Mouse (Mus musculus) olfactory bulb, adult 2 months (tissue): Measurements from ENCODE around the gene Srsf3. TPM values are rescaled to one million over a fixed set of nuclear protein-coding genes. Genes with fewer than 3 reads are reported as not detected.
"Not testable (repeated sequence)": the region's sequence is repeated elsewhere in the genome, so short reads cannot be mapped to it uniquely, and the experiment has no call there.

Experiments used
- H3K27ac ChIP-seq: fragments of 200-500 bp; 2 replicates; pipeline ENCODE4 v1.5.1; 2012; ENCODE audit warnings: low read depth, low read length; ENCODE audit not compliant: insufficient read depth
- H3K4me1 ChIP-seq: fragments of 200-500 bp; 2 replicates; pipeline ENCODE4 v1.6.1; 2012; ENCODE audit warnings: low read length; ENCODE audit not compliant: control insufficient read depth, insufficient read depth
- H3K4me3 ChIP-seq: fragments of 200-500 bp; 2 replicates; pipeline ENCODE4 v1.5.1; 2012; ENCODE audit warnings: mild to moderate bottlenecking, low read depth, low read length, moderate library complexity; ENCODE audit not compliant: insufficient read depth
- CTCF ChIP-seq: fragments of 200-500 bp; IDR thresholded peaks from 2 replicates; pipeline ENCODE4 v1.5.1; 2012; ENCODE audit warnings: low read depth, mild to moderate bottlenecking, low read length, moderate library complexity; ENCODE audit not compliant: insufficient read depth
- POLR2A ChIP-seq: fragments of 200-500 bp; IDR thresholded peaks from 2 replicates; pipeline ENCODE4 v1.6.1; 2012; ENCODE audit warnings: mild to moderate bottlenecking, low read depth, low read length, moderate library complexity; ENCODE audit not compliant: insufficient read depth
- whole genome bisulfite sequencing: fragments of 180-500 bp; shearing (Covaris S2); methylation state at CpG from one replicate; pipeline ENCODE4 v1.1.7; 2018; 5-methylcytosine and 5-hydroxymethylcytosine counted together
- polyA plus RNA-seq: library from polyadenylated mRNA; stranded (reverse); fragments of >200 nt; gene quantifications from 2 replicates; pipeline ENCODE4 v1.2.4, GENCODE M21; 2012; ENCODE audit warnings: low replicate concordance; ENCODE audit not compliant: missing spikeins, insufficient read depth, insufficient read length

The Srsf3 gene
- polyA plus RNA-seq, 1 experiment: 350 TPM

GRCm38 (mm10) chr17:29063988-29064285, 31.5 kb downstream of the Srsf3 start:
- H3K4me3 ChIP-seq: no peak overlapping the region
- peaks cover 51% of the 10 kb centered on the region for H3K4me1 ChIP-seq
- WGBS: 65% methylated on average over 2 of the region's 2 CpGs
- H3K27ac ChIP-seq: no peak overlapping the region; the same call in 1 of the 2 replicates
- no peak for TF ChIP-seq POLR2A
- no peak for TF ChIP-seq CTCF

DNA sequence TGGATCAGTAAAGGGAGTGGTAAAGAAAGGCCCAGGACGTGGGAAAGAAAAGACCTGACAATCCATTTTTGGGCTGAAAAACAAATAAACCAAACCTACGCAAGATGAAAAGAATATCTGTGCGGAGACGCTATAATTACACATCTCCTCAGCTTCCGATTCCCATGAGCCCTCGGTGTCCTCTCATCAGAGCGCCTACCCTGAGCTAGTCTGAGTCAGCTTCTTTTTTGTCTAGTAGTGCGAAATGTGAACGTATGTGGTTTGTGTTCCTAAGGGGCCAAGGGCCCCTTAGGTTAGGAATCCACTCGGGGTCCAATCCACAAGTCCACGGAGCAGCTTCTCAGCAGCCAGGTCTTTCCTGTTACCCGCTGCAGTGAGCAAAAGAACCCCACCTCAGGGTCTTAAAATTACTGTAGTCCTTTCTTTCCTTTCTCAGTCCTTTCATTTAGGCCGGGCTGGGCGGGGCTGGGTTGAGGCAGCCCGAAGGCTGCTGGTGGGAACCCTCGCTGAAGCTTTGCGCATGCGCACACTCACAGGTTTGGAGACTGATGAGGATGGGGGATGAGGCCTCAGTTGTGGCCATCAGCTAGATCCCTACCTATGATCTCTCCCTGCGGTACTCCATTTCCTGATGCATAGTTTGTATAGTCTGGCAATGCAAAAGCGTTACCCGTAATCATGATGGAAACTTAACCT, 33.0 kb downstream of the Srsf3 start:
- H3K27ac ChIP-seq: peak overlapping the region; percentile 81; the same call in 1 of the 2 replicates
- 59% methylated on average over 21 of the region's 21 CpGs for WGBS
- TF ChIP-seq CTCF (no peak), POLR2A (no peak)
- no peak overlapping the region for H3K4me3 ChIP-seq
- H3K4me1 ChIP-seq: peaks cover 56% of the 10 kb centered on the region

GRCm38 (mm10) chr17:29065971-29066370, 33.5 kb downstream of the Srsf3 start:
- no peak for TF ChIP-seq CTCF
- no peak for TF ChIP-seq POLR2A
- Histone ChIP-seq H3K4me1 (peaks cover 56% of the 10 kb centered on the region), H3K27ac (no peak overlapping the region), H3K4me3 (no peak overlapping the region)
- 92% methylated on average over 3 of the region's 3 CpGs for WGBS

GRCm38 (mm10) chr17:29067416-29067815, 35.0 kb downstream of the Srsf3 start:
- Histone ChIP-seq H3K4me1 (peaks cover 52% of the 10 kb centered on the region), H3K27ac (0 out of 2 replicates have a peak overlapping the region, but pooled peaks have one; percentile 10)
- H3K4me3 ChIP-seq: not testable (repeated sequence)
- WGBS: 52% methylated on average over 3 of the region's 3 CpGs

DNA sequence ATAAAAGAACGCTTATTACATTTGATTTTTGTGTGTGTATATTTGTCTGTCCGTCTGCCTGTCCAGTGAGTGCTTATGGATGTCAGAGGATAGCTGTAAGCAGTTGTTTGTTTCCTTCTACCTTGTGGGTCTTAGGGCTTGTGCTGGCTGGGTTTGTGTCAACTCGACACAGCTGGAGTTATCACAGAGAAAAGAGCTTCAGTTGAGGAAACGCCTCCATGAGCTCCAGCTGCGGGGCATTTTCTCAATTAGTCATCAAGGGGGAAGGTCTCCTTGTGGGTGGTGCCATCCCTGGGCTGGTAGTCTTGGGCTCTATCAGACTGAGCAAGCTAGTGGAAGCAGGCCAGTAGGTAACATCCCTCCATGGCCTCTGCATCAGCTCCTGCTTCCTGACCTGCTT, 35.4 kb downstream of the Srsf3 start:
- H3K4me1 ChIP-seq: peaks cover 52% of the 10 kb centered on the region
- H3K4me3 ChIP-seq: no peak overlapping the region
- 44% methylated on average over 5 of the region's 5 CpGs for WGBS
- peak overlapping the region; percentile 47 for H3K27ac ChIP-seq
- TF ChIP-seq CTCF (no peak), POLR2A (no peak)

GRCm38 (mm10) chr17:29069063-29069462, 36.6 kb downstream of the Srsf3 start:
- WGBS: 77% methylated on average over 10 of the region's 10 CpGs
- Histone ChIP-seq H3K27ac (peak overlapping the region; percentile 56; the same call in 1 of the 2 replicates), H3K4me1 (peaks cover 52% of the 10 kb centered on the region), H3K4me3 (no peak overlapping the region)
- TF ChIP-seq POLR2A (no peak), CTCF (no peak)

- 72% methylated on average over 5 of the region's 5 CpGs for WGBS
- Histone ChIP-seq H3K4me3 (no peak overlapping the region), H3K4me1 (peaks cover 50% of the 10 kb centered on the region), H3K27ac (no peak overlapping the region)
- TF ChIP-seq CTCF: no peak
- TF ChIP-seq POLR2A: no peak
These were observed 39.4 kb downstream of the Srsf3 start for GRCm38 (mm10) chr17:29071820-29072219.

- peak overlapping the region; percentile 16 for H3K27ac ChIP-seq
- 38% methylated on average over 11 of the region's 11 CpGs for WGBS
- no peak for TF ChIP-seq POLR2A
- no peak overlapping the region for H3K4me3 ChIP-seq
- H3K4me1 ChIP-seq: peaks cover 44% of the 10 kb centered on the region
These were observed 40.4 kb downstream of the Srsf3 start for GRCm38 (mm10) chr17:29072701-29073307.

DNA sequence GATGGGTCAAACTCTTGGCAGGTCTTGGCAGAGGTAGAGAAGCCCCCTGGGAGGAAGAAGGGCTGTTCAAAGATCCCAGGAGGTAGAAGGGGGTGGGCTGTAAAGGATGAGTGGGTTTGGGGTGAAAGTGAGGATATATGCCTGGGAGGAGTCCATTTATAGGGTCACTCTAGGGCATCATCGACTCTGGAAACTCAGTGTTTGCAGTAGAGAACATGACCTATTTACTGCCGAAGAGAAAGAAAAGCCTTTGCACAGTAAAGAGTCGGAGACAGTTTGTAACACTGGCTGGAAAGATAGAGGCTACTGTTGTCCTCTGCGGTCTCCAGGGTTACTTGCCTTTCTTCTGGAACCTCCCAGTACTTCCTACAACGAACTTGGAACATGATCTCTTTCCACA, 40.9 kb downstream of the Srsf3 start:
- H3K4me3 ChIP-seq: no peak overlapping the region
- peak overlapping the region; percentile 16 for H3K27ac ChIP-seq
- TF ChIP-seq CTCF (no peak), POLR2A (no peak)
- 24% methylated on average over 5 of the region's 5 CpGs for WGBS
- H3K4me1 ChIP-seq: peaks cover 44% of the 10 kb centered on the region

- Histone ChIP-seq H3K4me3 (no peak overlapping the region), H3K27ac (no peak overlapping the region), H3K4me1 (peaks cover 46% of the 10 kb centered on the region)
- TF ChIP-seq POLR2A (no peak), CTCF (no peak)
- WGBS: 90% methylated on average over 13 of the region's 13 CpGs
These were observed 41.7 kb downstream of the Srsf3 start for GRCm38 (mm10) chr17:29074085-29074484.
